Mouse (Mus musculus): ENCODE measurements around the gene Rasl2-9.

DNA sequence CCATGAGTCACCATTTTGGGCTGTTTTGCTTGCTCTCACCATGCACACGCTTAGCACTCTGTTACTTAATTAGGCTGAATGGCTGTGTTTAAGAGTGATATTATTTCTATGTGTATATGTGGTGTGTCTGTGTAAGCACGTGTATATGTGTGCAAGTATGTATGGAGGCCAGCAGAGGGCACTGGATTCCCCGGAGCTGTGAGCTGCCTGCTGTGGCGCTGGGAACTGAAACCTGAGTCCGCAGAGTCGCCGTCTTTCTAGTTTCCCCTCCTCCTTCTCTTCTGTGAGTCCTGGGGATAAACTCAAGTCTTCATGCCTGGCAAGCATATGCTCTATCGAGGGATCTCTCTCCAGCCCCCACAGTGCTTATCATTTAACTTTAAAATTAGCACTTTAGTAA is 16.4 kb downstream of the Rasl2-9 start:
- TF ChIP-seq CTCF (IDR thresholded peaks at IDR 0.05; ENCODE audit: low read depth) (no peak), EP300 (optimal IDR thresholded peaks at IDR 0.05) (no peak)
